Mouse (Mus musculus): ENCODE data around the gene Crybb1.

Crybb1 gene

GRCm38 (mm10) chr5:112316468-112316867, 60.9 kb downstream of the Crybb1 start:
- no peak for DNase-seq

GRCm38 (mm10) chr5:112317328-112317727, 61.7 kb downstream of the Crybb1 start:
- peak; percentile 67 to 83 for DNase-seq
